Mouse (Mus musculus) megakaryocyte, embryonic 14.5 days (primary cell): ENCODE measurements around the gene Rnd1.

Experiments used
- FLI1 ChIP-seq: IDR thresholded peaks from 2 replicates; pipeline ENCODE4 v1.6.1; 2012; ENCODE audit warnings: low read length, inconsistent platforms, mixed read lengths
- GATA1 ChIP-seq: IDR thresholded peaks from 3 replicates; pipeline ENCODE4 v1.6.1; 2012; ENCODE audit warnings: mixed read lengths, low read length, inconsistent platforms, borderline replicate concordance

- TF ChIP-seq GATA1 (no peak), FLI1 (no peak)
Observed at GRCm38 (mm10) chr15:98683746-98684145, 6.5 kb upstream of the Rnd1 start.
